Mouse (Mus musculus) embryonic facial prominence, embryonic 14.5 days (tissue): ENCODE measurements around the gene Slc44a1. TPM values are rescaled to one million over a fixed set of nuclear protein-coding genes. Genes with fewer than 3 reads are reported as not detected.

Experiments
- ATAC-seq: fragments of 200-750 bp; cut with Nextera tagmentation; 2 replicates; pipeline ENCODE4 v1.8.0; 2017; ENCODE audit warnings: low read depth, moderate number of reproducible peaks, moderate TSS enrichment
- DNase-seq: peaks from one replicate; pipeline ENCODE4 v3.0.0-alpha.2; 2015; ENCODE audit warnings: low spot score
- H3K27ac ChIP-seq: fragments of 300-500 bp; sonication (generic); replicated peaks from 2 replicates; pipeline ENCODE4 v1.5.1; 2014; ENCODE audit warnings: low read depth, mild to moderate bottlenecking, low read length, moderate library complexity
- H3K27me3 ChIP-seq: fragments of 300-500 bp; sonication (generic); replicated peaks from 2 replicates; pipeline ENCODE4 v1.6.1; 2014; ENCODE audit warnings: low read length; ENCODE audit not compliant: control insufficient read depth, insufficient read depth
- H3K36me3 ChIP-seq: fragments of 300-500 bp; sonication (generic); 2 replicates; pipeline ENCODE4 v1.6.1; 2014; ENCODE audit warnings: low read length, mixed read lengths; ENCODE audit not compliant: control insufficient read depth, insufficient read depth
- H3K4me1 ChIP-seq: fragments of 300-500 bp; sonication (generic); 2 replicates; pipeline ENCODE4 v1.6.1; 2014; ENCODE audit warnings: antibody characterized with exemption, low read length; ENCODE audit not compliant: control insufficient read depth, insufficient read depth
- H3K4me2 ChIP-seq: fragments of 300-500 bp; sonication (generic); 2 replicates; pipeline ENCODE4 v1.6.1; 2014; ENCODE audit warnings: low read depth, mild to moderate bottlenecking, low read length, moderate library complexity, mixed read lengths
- H3K4me3 ChIP-seq: fragments of 300-500 bp; sonication (generic); 2 replicates; pipeline ENCODE4 v1.5.1; 2014; ENCODE audit warnings: low read depth, mild to moderate bottlenecking, low read length
- H3K9ac ChIP-seq: fragments of 300-500 bp; sonication (generic); 2 replicates; pipeline ENCODE4 v1.6.1; 2014; ENCODE audit warnings: low read depth, mild to moderate bottlenecking, low read length, moderate library complexity, mixed read lengths
- H3K9me3 ChIP-seq: fragments of 300-500 bp; sonication (generic); 2 replicates; pipeline ENCODE4 v1.6.1; 2016; ENCODE audit warnings: low read length; ENCODE audit not compliant: control insufficient read depth
- WGBS: fragments of 180-500 bp; shearing (Covaris S2); extraction: QIAGEN DNeasy Blood & Tissue Kit; methylation state at CpG from one replicate; pipeline ENCODE4 v1.1.7; 2014; 5-methylcytosine and 5-hydroxymethylcytosine counted together
- polyA plus RNA-seq: library from polyadenylated mRNA; unstranded; fragments of >200 nt; fragmentation: Nextera tagmentation; extraction: Ambion mirVana; gene quantifications from 2 replicates; pipeline ENCODE4 v1.2.1, GENCODE M21; 2014

Gene Slc44a1
- polyA plus RNA-seq, 1 experiment from 2014 or later: 61.8 TPM

- DNase-seq: no peak
- Histone ChIP-seq H3K27me3 (no peaks in the 10 kb centered on the region), H3K36me3 (0 out of 2 replicates have a peak, but pooled peaks cover 2% of the 10 kb centered on the region), H3K4me3 (no peak overlapping the region), H3K4me2 (no peak overlapping the region), H3K9me3 (no peaks in the 10 kb centered on the region), H3K27ac (no peak overlapping the region), H3K9ac (no peak overlapping the region), H3K4me1 (peaks cover 4% of the 10 kb centered on the region; the same call in 1 of the 2 replicates)
- ATAC-seq: no peak
- 83% methylated on average over 8 of the region's 8 CpGs for WGBS
Observed at GRCm38 (mm10) chr4:53522655-53523054, 82.4 kb downstream of the Slc44a1 start.

- no peak for ATAC-seq
- peaks cover 4% of the 10 kb centered on the region; the same call in 1 of the 2 replicates for H3K4me1 ChIP-seq
- no peak for DNase-seq
- no peak overlapping the region for H3K9ac ChIP-seq
- H3K27ac ChIP-seq: no peak overlapping the region
- no peak overlapping the region for H3K4me3 ChIP-seq
- H3K27me3 ChIP-seq: no peaks in the 10 kb centered on the region
- 71% methylated on average over 6 of the region's 6 CpGs for WGBS
- H3K36me3 ChIP-seq: peaks cover 10% of the 10 kb centered on the region; the same call in 1 of the 2 replicates
- no peaks in the 10 kb centered on the region for H3K9me3 ChIP-seq
- H3K4me2 ChIP-seq: no peak overlapping the region
Observed at GRCm38 (mm10) chr4:53525503-53525902, 85.3 kb downstream of the Slc44a1 start.

GRCm38 (mm10) chr4:53525994-53526393 lies 85.8 kb downstream of the Slc44a1 start:
- H3K4me1 ChIP-seq: peaks cover 4% of the 10 kb centered on the region; the same call in 1 of the 2 replicates
- DNase-seq (no peak), ATAC-seq (no peak)
- peaks cover 11% of the 10 kb centered on the region; the same call in 1 of the 2 replicates for H3K36me3 ChIP-seq
- H3K9me3 ChIP-seq: no peaks in the 10 kb centered on the region
- no peak overlapping the region for H3K9ac ChIP-seq
- no peak overlapping the region for H3K4me2 ChIP-seq
- H3K4me3 ChIP-seq: no peak overlapping the region
- 71% methylated on average over 1 of the region's 1 CpGs for WGBS
- H3K27ac ChIP-seq: no peak overlapping the region
- no peaks in the 10 kb centered on the region for H3K27me3 ChIP-seq

- H3K27me3 ChIP-seq: no peaks in the 10 kb centered on the region
- peaks cover 4% of the 10 kb centered on the region; the same call in 1 of the 2 replicates for H3K4me1 ChIP-seq
- peaks cover 13% of the 10 kb centered on the region; the same call in 1 of the 2 replicates for H3K36me3 ChIP-seq
- ATAC-seq (no peak), DNase-seq (no peak)
- H3K4me2 ChIP-seq: no peak overlapping the region
- no peak overlapping the region for H3K27ac ChIP-seq
- no peak overlapping the region for H3K4me3 ChIP-seq
- 44% methylated on average over 2 of the region's 2 CpGs for WGBS
- H3K9me3 ChIP-seq: no peaks in the 10 kb centered on the region
- no peak overlapping the region for H3K9ac ChIP-seq
Observed at GRCm38 (mm10) chr4:53526446-53526845, 86.2 kb downstream of the Slc44a1 start.

- no peak overlapping the region for H3K27ac ChIP-seq
- H3K36me3 ChIP-seq: 0 out of 2 replicates have a peak, but pooled peaks cover 13% of the 10 kb centered on the region
- no peak for DNase-seq
- H3K9ac ChIP-seq: no peak overlapping the region
- WGBS: 78% methylated on average over 12 of the region's 12 CpGs
- H3K4me2 ChIP-seq: no peak overlapping the region
- no peaks in the 10 kb centered on the region for H3K9me3 ChIP-seq
- no peaks in the 10 kb centered on the region for H3K4me1 ChIP-seq
- no peak overlapping the region for H3K4me3 ChIP-seq
- ATAC-seq: no peak
- no peaks in the 10 kb centered on the region for H3K27me3 ChIP-seq
Observed at GRCm38 (mm10) chr4:53535795-53536194, 95.6 kb downstream of the Slc44a1 start.

GRCm38 (mm10) chr4:53537101-53537500 lies 96.9 kb downstream of the Slc44a1 start:
- Histone ChIP-seq H3K4me2 (no peak overlapping the region), H3K9me3 (no peaks in the 10 kb centered on the region), H3K27ac (no peak overlapping the region), H3K9ac (no peak overlapping the region), H3K4me1 (no peaks in the 10 kb centered on the region), H3K36me3 (peaks cover 11% of the 10 kb centered on the region; the same call in 1 of the 2 replicates), H3K4me3 (no peak overlapping the region), H3K27me3 (no peaks in the 10 kb centered on the region)
- ATAC-seq (no peak), DNase-seq (no peak)

GRCm38 (mm10) chr4:53537539-53537938 lies 97.3 kb downstream of the Slc44a1 start:
- no peak for DNase-seq
- 80% methylated on average over 2 of the region's 2 CpGs for WGBS
- Histone ChIP-seq H3K9me3 (no peaks in the 10 kb centered on the region), H3K4me1 (no peaks in the 10 kb centered on the region), H3K27ac (no peak overlapping the region), H3K27me3 (no peaks in the 10 kb centered on the region), H3K4me2 (no peak overlapping the region), H3K36me3 (peaks cover 14% of the 10 kb centered on the region; the same call in 1 of the 2 replicates), H3K9ac (no peak overlapping the region), H3K4me3 (no peak overlapping the region)
- no peak for ATAC-seq

GRCm38 (mm10) chr4:53538600-53538999 lies 98.4 kb downstream of the Slc44a1 start:
- H3K4me1 ChIP-seq: no peaks in the 10 kb centered on the region
- WGBS: 92% methylated on average over 11 of the region's 11 CpGs
- H3K4me2 ChIP-seq: no peak overlapping the region
- H3K27ac ChIP-seq: no peak overlapping the region
- H3K27me3 ChIP-seq: no peaks in the 10 kb centered on the region
- no peaks in the 10 kb centered on the region for H3K9me3 ChIP-seq
- H3K36me3 ChIP-seq: peaks cover 17% of the 10 kb centered on the region; the same call in 1 of the 2 replicates
- no peak overlapping the region for H3K4me3 ChIP-seq
- no peak overlapping the region for H3K9ac ChIP-seq
- ATAC-seq (no peak), DNase-seq (no peak)

- no peaks in the 10 kb centered on the region for H3K9me3 ChIP-seq
- no peak overlapping the region for H3K4me2 ChIP-seq
- no peak overlapping the region for H3K27ac ChIP-seq
- DNase-seq (no peak), ATAC-seq (no peak)
- 90% methylated on average over 11 of the region's 11 CpGs for WGBS
- H3K4me3 ChIP-seq: no peak overlapping the region
- peaks cover 29% of the 10 kb centered on the region for H3K36me3 ChIP-seq
- no peaks in the 10 kb centered on the region for H3K4me1 ChIP-seq
- H3K27me3 ChIP-seq: no peaks in the 10 kb centered on the region
- no peak overlapping the region for H3K9ac ChIP-seq
Observed at GRCm38 (mm10) chr4:53539929-53540328, 99.7 kb downstream of the Slc44a1 start.
